Mouse (Mus musculus) small intestine, adult 2 months (tissue): ENCODE data around the gene Arhgap24.

Experiments used
- CTCF ChIP-seq: fragments of 200-500 bp; IDR thresholded peaks from 2 replicates; pipeline ENCODE4 v1.5.1; 2012; ENCODE audit warnings: low read depth, mild to moderate bottlenecking, control low read depth, inconsistent platforms, low read length, moderate library complexity, mixed read lengths; ENCODE audit not compliant: insufficient replicate concordance, insufficient read length; ENCODE audit errors: extremely low read depth
- POLR2A ChIP-seq: fragments of 200-500 bp; IDR thresholded peaks from 2 replicates; pipeline ENCODE4 v1.6.1; 2012; ENCODE audit warnings: low read depth, mild to moderate bottlenecking, control low read depth, inconsistent platforms, low read length, moderate library complexity

- no peak for TF ChIP-seq CTCF
- no peak for TF ChIP-seq POLR2A
Observed at GRCm38 (mm10) chr5:102726985-102727384, 245.8 kb downstream of the Arhgap24 start.
